Mouse (Mus musculus): ENCODE results near the gene Rasgef1b.

Rasgef1b gene

DNA sequence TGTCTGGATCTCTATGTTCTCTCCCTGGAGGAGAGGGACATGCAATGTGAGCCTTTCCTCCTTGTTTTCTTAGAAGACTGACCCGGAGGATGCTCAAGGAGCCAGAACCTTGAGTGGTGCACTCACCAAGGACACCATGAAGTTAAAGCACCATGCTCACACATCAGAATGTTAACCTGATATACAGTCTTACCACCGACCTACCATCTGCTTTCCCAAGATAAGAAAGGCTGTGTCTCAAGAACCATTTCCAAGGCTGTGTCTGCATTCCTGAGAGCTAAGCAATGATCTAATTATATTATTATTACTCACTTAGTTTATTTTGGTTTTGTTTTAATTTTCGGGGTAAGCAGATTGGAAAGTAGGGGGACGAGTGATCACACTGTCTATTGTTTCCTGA, 203.2 kb downstream of the Rasgef1b start:
- no peak for DNase-seq

DNA sequence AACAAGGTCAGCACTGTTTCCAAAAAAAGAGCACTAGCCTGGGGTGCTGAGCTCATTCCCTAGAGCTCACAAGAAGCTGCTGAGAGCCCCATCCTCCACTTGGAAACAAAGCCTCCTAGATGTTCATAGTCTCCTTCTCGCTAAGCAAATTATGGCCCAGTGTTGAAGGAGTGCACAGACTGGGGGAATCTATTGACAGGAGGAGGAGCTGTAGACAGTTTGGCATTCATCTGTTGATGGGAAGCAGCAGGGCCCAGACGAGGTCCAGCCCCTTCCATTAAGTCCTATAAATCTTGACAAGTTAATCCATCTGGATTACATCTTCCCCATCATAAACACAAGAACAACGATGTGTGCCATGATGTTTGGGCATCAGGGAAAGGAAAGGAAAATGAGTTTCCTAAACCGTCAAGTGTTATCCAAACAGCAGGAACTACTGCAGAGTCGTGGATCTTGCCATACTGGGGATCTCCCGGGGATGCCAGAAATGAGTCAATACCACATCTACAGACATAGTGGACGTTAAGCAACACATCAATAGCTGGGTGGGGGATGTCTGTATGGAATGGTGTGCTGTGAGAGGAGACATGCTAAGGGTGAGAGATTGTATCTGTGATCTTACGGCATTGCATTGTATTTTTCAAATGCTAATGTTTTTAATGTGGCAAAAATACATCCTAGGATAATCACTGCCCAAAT, 206.1 kb downstream of the Rasgef1b start:
- no peak for DNase-seq

DNA sequence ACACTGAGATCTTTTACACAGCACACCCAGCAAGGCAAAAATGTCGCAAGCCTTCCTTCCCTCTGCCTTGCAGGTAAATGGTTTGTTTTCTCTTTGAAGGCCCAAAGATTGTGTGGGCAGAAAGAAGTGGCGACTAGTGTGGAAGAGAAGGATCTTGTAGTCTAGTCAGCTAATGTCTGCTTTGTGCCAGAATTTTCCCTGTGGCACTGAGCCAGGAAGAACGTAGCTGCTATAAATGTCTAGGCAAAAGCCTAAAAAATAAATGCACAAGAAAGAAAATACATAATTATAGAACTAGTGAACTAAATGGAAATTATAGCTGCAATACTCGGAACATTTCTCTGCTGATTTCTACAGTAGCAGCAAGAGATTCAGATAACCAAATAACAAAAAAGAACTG, 207.5 kb downstream of the Rasgef1b start:
- DNase-seq: peak; percentile 75

DNA sequence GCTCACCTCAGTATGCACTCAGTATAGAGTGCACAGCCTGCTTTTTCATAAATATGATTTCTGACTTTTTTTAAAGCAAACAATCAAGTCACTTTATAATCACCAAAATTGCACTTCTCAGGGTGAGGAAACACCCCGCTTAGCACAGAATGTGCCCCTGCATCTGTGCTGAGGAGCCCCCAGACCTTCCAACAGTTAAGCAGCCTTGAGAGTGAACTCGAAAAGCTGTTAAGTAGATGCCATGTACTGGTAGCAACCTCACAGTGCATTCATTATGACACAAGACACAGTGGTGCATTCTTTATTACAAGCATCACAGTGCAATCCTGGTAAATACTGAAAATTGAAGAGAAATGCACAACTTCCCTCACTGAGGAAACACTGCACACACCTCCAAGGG, 209.3 kb downstream of the Rasgef1b start:
- DNase-seq: no peak

DNA sequence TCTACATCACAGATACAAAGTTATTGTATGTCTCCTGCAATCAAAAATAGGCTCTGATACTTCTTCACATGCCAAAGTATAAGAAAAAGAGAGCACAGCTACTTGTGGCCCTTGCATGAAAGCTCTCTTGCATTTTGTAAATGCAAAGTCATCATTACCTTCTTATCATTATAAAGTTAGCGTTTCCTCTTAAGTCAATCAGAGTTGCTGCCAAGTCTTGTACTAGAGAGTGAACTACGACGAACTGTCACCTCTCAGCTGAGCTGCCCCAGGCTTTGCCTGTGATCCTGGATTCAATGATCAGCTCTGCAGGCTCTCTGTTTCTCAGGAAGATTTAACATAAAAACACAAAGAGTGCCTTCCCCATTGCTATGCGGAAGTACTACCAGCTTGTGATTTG, 209.8 kb downstream of the Rasgef1b start:
- DNase-seq: no peak

DNA sequence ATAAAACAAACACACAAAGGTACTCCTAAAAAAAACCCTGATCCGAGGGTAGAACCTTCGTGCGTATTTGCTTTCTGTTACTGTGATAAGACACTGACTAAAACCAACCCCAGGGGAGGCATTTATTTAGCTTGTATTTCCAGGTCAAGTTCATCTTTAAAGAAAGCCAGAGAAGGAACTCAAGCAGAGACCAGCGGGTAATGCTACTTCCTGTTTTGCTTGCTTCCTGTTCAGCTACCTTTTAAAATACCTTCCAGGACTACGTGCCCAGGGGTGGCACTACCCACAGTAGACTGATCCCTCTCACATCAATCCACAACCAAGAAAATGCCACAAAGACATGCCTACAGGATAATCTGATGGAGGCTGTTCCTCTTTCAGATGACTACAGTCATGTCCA, 212.7 kb downstream of the Rasgef1b start:
- DNase-seq: no peak

DNA sequence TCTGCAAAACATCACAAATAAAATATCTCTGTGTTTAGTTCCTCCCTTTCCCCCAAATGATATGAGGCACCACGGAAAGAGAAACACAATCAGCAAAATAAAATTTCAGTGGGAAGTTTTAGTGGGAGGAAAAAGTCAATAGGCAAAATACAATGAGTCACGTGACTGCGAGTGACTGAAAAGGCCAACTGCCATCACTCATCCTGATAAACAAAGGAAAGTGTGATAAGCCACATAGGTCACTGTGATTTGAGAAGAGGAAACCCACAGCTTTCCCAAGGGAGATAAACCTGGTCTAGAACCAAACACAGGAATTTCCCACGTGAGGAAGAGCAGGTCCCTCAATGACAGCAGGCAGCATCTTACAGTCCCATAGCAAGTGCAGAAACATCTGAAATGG, 213.1 kb downstream of the Rasgef1b start:
- no peak for DNase-seq

DNA sequence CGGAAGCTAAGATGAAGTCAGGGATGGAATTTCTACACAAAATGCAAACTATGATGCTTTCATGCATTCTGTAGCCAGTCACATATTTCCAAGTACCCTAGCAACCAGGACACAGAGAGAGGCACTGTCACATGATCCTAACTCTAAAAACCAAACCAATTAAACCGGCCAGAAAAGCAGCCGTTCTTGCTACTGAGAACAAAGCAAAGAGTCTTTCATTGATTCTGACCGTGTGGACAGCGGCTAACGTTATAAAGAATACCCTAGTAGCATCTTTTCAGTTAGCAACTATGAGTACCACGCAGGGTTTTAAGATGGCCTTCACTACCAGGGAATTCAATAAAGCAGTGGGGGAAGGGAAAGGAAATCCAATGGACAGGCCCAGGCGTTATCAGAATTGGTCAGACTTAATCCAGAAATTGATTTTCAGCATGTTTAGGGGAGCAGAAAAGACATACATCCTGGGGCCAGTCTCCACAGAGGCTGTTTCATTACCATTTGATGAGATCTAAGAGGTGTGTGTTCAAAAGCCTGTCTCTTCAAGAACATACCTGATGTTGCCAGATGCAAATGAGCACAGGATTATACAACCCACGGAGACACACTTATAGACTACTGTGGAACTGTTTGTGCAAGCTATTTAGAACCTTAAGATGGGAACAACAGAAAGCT, 215.5 kb downstream of the Rasgef1b start:
- no peak for DNase-seq

DNA sequence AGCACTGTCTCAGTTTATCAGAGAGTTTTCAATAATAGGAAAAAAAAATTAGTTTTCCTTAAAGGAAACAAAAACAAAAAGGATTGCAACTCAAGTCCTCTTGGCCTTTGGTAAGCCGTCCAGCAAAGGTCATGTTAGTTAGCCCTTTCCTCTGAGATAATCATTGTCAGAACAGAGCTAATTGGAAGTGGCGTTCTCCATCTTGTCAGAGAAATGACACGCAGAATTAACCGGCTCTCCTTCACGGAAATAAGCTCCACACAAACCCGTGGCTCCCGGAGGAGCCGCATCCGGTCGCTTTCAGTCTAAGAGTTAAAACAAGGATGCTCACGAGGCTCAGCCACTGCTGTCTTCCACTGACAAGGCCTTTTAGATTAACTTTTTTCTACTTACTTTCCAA, 217.8 kb downstream of the Rasgef1b start:
- no peak for DNase-seq

DNA sequence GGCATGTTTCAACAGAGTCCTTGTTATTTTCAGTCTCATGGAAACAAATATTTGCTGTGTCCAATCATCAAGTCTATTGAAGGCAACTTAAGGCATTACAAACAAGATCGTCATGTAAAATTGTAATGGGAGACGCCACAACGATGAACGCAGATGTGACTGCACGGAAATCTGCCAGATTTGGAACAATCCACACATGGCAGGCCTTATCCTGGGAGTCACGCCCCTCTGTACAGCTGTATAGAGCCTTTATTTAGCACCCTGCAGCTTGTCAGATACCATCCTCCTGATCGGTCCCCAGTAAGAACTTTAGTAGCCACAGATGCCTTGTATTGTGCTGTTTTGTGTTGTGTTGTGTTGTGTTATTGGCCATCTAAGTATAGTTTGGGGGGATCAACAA, 222.8 kb downstream of the Rasgef1b start:
- DNase-seq: no peak

DNA sequence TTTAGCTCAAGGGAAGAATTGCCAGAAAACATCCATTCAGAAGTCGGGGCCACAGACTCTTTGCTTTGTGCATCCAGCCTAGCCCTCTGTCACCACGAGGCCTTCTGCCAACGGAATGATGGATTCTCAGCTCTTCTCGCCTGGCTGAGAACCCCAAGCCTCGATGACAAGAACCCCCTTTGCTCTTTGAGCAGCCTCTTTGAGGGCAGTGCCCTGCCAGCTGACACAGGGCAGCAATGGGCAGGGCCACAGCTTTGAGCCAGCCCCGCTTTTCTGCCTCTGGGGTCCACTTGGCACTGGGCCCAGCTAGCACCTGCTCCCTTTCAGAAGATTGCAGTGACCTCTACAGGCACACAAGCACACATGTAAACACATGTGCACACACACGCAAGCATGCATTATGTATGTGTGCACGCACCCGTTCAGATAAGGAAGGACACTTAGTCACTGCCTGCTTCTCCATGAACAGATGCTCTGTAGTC, 224.5 kb downstream of the Rasgef1b start:
- peak; percentile 21 for DNase-seq

DNA sequence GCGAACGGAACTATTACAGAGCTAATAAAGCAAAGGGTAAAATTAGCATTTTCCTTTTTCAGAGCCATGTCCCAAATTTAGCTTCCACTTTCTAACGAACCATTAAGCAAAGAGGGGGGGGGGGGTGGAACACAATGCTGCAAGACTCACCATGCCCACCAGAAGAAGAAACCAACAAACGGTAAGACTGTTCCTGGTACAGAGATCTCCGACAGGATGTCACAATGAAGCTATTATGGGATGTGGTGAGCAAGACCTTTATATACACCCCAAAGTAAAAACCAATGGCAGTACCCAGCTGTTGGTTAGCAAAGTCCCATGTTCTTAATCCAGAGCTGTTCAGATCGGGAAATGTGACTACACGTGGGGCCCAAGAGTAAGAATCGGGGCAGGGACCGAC, 226.2 kb downstream of the Rasgef1b start:
- DNase-seq: no peak

DNA sequence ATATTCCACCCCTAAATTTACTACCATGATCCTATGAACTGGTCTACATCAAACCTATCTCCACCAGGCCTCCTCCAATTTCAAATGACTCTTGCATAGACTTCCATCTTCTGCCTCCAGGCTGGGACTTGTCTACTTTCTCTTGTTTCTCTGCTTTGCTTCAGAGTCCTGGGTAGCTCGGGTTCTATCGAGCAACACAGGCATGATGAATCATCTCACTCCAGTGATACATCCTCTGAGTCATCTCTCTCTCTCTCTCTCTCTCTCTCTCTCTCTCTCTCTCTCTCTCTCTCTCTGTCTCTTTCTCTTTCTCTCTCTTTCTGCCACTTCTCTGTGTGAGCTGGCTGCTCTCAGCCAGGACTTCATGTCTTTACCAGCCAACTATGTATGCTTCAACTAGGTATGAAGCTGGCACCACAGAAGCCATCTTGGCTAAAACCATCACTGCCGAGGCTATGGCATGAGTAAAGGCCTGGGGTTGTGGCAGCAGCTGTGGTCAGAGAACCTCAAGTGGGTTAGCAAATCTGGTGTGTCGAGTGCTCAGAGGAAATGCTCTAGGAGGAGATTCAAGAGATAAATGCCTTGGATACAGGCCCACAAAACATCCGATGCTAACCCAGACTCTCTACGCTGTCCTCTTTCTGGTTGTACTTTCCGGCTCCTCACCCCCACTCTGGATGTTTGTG, 229.3 kb downstream of the Rasgef1b start:
- peak; percentile 12 for DNase-seq

DNA sequence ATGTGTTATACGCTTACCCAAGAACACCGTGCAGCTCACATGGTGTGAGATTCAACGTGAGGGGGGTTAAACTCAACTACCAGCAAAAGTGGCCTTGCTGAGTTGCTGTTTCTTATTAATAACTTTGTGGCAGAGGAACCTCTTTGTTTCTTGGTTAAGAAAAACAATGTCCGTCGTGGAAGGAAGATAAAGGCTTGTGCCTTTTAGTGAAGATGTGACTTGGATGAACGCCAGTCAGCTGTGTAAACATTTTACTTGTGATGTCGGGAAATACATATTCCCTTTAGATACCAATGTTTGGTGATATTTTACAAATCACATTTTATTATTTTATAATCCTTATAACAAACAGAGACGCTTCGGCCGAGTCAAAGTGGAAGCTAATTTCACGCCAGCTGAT, 231.0 kb downstream of the Rasgef1b start:
- no peak for DNase-seq

DNA sequence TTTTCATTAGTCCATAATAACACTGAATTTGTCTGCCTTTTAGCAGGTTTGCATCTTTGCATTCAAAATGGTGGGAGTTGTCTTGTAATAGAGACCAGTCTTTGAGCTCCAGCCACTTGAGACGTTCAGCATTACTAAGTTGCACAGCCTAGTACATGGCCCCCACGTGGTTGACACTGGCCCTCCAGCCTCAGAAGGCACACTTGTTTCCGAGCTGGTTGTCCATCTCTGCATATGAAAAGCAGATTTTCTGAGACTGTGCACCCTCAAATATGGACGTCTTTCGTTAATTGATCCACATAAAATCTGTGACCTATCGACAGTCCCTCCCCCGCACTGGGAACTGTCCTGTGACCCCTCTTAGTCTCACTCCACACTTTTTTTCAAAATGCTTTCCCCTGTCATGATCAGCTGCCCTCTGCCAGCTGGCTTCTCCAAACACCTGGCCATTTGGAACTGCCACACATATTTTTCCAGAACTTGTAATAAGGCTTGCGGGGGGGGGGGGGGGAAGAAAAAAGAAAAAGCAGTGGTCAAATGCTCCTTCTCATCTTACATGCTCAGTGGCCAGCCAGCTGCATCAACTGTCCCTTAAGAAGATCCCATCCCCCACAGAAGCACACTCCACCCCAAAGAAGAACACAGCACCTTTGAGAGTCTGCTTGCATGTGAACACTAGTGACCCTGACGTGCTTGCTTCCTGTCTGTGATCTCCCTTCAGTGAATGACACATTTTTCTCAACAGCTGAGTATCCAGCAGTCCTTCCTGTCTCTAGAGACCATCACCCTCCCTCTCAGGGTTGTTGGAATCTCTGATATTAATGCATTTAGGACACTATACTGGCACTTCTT, 231.7 kb downstream of the Rasgef1b start:
- no peak for DNase-seq

DNA sequence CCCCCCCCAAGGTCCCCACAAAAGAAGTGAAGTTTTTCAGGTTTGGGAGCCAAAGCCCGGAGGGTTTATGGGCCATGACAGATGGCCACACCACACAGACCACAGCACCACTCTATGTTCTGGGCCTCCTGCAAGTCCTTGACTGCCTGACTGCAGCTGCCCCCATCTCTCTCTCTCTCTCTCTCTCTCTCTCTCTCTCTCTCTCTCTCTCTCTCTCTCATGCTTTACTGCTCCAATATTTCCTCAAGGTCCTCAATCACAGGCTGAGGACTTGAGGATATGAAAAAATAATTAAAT, 232.8 kb downstream of the Rasgef1b start:
- no peak for DNase-seq

DNA sequence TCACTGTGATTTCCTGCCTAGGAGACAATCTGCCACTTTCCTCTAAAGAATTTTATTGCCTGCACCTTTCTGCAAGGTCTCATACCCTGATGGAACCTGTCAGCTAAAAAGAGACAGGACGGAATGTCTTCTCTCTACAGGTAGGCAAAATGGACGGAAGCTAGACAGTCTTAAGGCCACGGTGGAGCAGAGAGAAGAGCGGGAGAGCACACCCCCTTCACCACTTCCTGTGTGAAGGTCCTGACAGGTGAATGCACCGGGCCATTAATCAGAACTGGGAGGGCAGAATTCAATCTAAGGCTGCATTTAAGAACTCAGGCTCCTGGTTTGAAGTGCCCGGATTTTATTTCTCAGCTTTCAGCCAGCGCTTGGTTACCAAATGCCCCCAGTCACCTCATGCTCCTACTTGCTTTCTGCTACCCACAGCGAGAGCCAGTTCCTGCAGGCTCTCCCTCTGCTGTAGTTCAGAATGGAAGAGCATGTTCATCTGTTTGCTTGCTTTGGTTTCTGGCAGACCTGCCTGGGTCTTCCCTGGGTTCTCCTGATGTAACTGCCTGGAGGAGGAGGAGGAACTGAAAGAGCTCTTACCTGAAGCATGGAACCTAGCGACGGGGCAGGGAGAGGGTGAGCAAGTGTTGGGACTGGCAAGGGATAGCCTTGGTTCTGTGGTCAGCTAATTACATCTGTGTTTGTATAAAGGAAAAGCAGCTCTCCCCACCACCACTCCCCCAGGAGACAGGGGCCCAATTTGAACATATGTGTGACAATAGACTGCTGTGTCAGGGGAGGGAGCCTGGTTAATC, 233.3 kb downstream of the Rasgef1b start:
- DNase-seq: no peak

DNA sequence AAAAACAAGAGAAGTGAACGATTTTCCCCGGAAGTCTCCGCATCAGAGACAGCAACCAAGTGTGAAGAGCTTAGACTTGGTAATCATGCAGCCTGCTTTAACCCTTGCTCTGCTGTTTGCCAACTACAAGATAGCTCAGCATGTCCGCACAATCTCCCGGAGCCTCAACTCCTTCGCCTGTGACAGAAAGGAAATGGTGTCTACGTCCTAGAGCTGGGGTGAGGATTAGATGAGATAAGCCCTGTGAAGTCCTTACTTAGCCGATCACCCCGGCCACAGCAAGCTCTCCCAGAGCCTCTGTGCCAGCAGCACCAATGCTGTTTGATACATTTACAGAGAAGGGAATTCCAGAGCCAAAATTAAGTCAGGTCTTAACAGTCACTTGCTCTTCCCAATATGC, 235.0 kb downstream of the Rasgef1b start:
- DNase-seq: no peak

DNA sequence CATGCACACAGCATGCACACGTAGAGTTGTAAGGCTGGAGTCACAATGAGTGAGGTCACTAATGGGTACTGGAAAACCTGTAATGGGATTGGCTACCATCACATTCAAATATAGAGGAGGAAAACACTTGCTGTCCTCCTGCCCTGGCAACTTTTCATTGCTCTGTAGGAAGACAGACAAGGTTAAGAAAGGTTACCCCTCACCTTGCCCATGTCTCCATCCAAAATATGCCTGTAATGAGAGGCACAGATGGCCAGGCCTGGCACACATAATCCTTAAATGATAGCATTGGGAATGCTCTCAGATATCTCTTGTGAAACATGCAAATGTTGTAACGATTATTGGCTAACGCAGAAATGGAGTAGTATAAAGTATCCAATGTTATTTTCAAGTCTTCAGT, 235.8 kb downstream of the Rasgef1b start:
- no peak for DNase-seq

DNA sequence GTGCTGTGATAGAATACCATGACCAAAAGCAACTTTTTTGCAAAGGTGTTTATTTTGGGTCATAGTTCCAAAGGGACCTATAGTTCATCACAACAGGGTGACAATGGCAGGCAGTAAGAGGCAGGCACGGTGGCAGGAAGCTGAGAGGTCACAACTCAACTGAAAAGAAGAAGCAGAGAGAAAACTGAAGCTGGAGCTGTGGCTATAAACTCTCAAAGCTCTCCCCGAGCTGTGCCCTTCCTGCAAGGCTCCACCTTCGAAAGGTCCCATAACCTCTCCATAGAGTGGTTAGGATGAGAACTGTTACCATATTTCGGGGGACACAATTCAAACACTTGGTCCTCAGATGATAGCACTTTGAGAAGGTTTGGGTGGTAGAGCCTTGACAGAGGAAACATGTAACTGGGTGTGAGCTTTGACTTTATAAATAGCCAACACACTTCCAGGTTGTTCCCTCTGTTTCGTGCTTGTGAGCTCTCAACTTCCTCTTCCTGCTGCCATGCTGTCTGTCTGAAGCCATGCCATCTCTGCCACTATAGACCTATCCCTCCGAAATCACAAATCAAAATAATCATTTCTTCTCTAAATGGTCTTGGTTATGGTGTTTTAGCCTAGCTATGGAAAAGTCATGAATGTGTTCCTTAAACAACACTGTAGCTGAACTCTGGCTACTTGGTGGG, 240.2 kb downstream of the Rasgef1b start:
- no peak for DNase-seq

DNA sequence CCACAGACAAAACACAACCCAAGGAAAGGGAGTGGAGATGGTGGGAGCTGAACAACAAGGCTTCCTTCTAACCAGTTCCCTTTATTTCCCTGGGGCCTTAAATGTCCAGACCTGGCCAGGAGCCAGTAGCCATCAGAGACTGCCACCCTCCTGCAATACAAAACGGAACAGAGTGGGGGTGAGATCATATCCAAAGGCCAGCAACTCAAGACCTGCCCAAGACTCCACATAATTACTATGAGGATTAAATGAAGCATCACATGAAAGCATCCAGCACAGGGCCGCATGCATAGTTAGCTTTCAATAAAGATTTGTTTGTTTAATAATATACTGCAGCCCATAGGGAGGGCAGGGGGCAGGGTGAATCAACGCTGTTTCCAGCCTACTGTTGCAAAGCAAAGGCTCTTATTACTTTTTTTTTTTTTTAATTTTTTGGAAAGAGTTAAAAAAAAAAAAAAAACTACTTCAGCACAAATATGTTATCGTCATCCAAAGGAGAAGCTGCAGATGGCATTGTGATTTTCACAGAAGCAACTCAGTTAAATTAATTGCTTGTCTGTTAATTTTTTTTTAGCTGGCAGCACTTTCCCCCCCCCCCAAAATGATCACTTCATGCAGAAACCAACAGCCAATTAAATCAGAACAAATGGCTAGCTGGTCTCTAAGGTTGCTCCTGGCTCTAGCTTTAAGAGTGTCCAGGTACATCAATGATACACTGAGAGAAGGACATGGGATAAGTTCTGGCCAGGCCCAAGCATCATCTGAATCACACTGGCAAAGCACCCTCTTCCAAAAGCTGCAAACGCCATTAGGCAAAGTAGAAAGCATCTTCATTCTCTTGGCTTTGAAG, 241.6 kb downstream of the Rasgef1b start:
- no peak for DNase-seq
